In the genomic region with DNA sequence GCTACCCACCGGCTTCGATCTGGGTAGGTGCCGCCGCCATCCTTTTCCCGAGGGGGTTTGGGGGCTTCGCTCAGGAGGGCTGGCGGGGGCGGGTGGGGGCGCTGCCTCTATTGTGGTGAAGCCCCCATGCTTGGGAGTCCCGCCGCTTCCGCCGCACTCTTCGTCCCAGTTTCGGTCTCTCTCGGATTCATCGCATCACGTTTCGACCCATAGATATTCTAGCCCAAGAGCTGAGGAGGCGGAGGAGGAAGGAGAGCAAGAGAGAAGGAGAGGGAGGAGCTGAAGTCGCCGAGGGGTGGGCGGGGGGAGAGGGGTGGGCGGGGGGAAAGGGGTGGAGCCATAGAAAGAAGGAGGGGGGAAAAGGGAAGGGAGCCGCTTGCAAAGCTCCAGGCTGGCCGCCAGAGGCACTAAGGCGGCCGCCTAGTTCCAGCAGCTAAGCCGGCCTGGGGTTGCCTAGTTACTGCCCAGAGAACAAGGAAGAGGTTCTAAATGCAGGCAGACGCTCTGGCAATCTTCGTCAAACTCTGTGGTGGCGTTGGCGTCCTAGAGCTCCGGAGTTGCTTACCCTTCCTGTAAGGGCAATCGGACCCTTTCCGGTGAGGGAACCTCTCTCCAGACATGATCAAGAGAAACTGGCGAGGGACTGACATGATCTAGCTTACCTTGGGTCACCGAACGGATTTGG, we compare ENCODE assay signal across 8 mouse cellular contexts. TPM values are rescaled to one million over a fixed set of nuclear protein-coding genes. Genes with fewer than 3 reads are reported as not detected.
DNase-seq lines count a peak whose midpoint lies in the region; ATAC-seq and TF ChIP-seq lines count a peak whose summit lies in the region.

TSS of gene Brwd3 (minus strand) at position 283 of the 685 bp plus-strand sequence.

- H3ac ChIP-seq in myocyte (ENCODE audit: control insufficient read depth, insufficient read length) = peak within 1 kb of the TSS; percentile 18

- TF ChIP-seq CTCF in liver, adult 2 months (IDR thresholded peaks at IDR 0.05; ENCODE audit: low read depth, low read length) = peak; percentile 46

- no peaks in the 10 kb centered on the region for H3K36me3 ChIP-seq in heart, embryonic 11.5 days (ENCODE audit: control insufficient read depth, insufficient read depth, low read length)
- no peaks in the 10 kb centered on the region for H3K36me3 ChIP-seq in kidney, embryonic 16.5 days (ENCODE audit: insufficient read depth, low read length)
- no peaks in the 10 kb centered on the region for H3K36me3 ChIP-seq in liver, adult 2 months (ENCODE audit: control insufficient read depth, insufficient read depth, low read length)
- H3K36me3 ChIP-seq in myocyte (ENCODE audit: control insufficient read depth, insufficient read depth) = no peaks in the 10 kb centered on the region
- H3K36me3 ChIP-seq in splenic B cell, adult 2 months (ENCODE audit: control insufficient read depth, insufficient read depth, low read length, poor library complexity, severe bottlenecking) = no peaks in the 10 kb centered on the region

- TF ChIP-seq POLR2A in liver, adult 2 months (IDR thresholded peaks at IDR 0.05; ENCODE audit: extremely low read depth, insufficient read depth, low read length) = no peak
- TF ChIP-seq POLR2A in myocyte (IDR thresholded peaks at IDR 0.05; ENCODE audit: insufficient read length, low read depth) = peak; percentile 47

- peak within 1 kb of the TSS; percentile 74 for H3K9ac ChIP-seq in heart, embryonic 11.5 days (ENCODE audit: low read depth, low read length)
- peak within 1 kb of the TSS; percentile 69 for H3K9ac ChIP-seq in kidney, embryonic 16.5 days (replicated peaks; ENCODE audit: low read length)
- peak within 1 kb of the TSS; percentile 95 for H3K9ac ChIP-seq in liver, adult 2 months (ENCODE audit: low read depth, low read length)

- peak within 1 kb of the TSS; percentile 59 for H3K4me3 ChIP-seq in heart, embryonic 11.5 days (ENCODE audit: low read depth, low read length)
- peak within 1 kb of the TSS; percentile 60 for H3K4me3 ChIP-seq in kidney, embryonic 16.5 days (ENCODE audit: low read length)
- H3K4me3 ChIP-seq in liver, adult 2 months (ENCODE audit: insufficient read depth, low read depth, low read length) = peak within 1 kb of the TSS; percentile 97
- peak within 1 kb of the TSS; percentile 82 for H3K4me3 ChIP-seq in myocyte

- 19% methylated on average over 33 of the region's 39 CpGs for WGBS in heart, embryonic 11.5 days (ENCODE audit: insufficient replicate concordance)
- WGBS in kidney, embryonic 16.5 days = 19% methylated on average over 34 of the region's 39 CpGs
- under 1% methylated on average over 34 of the region's 39 CpGs for WGBS in liver, adult 2 months

- peak; percentile 93 for ATAC-seq in erythroblast, adult 5-6 weeks (replicated peaks; ENCODE audit: low FRiP score, poor library complexity, severe bottlenecking)
- ATAC-seq in heart, embryonic 11.5 days (replicated peaks; ENCODE audit: insufficient number of reproducible peaks, low FRiP score, low TSS enrichment) = peak; percentile 93
- peak; percentile 97 for ATAC-seq in kidney, embryonic 16.5 days (ENCODE audit: low FRiP score, low TSS enrichment)

- no peaks in the 10 kb centered on the region for H3K27me3 ChIP-seq in heart, embryonic 11.5 days (ENCODE audit: control insufficient read depth, insufficient read depth, low read length)
- no peaks in the 10 kb centered on the region for H3K27me3 ChIP-seq in kidney, embryonic 16.5 days (ENCODE audit: insufficient read depth, low read length)
- H3K27me3 ChIP-seq in liver, adult 2 months (ENCODE audit: control insufficient read depth, insufficient read depth, low read length) = no peaks in the 10 kb centered on the region
- H3K27me3 ChIP-seq in myocyte (ENCODE audit: control insufficient read depth, insufficient read depth, insufficient read length) = no peaks in the 10 kb centered on the region
- H3K27me3 ChIP-seq in splenic B cell, adult 2 months (ENCODE audit: control insufficient read depth, insufficient read depth, low read length, poor library complexity, severe bottlenecking) = no peaks in the 10 kb centered on the region

- H3K4me1 ChIP-seq in heart, embryonic 11.5 days (ENCODE audit: control insufficient read depth, insufficient read depth, low read length) = no peaks in the 10 kb centered on the region
- H3K4me1 ChIP-seq in kidney, embryonic 16.5 days (ENCODE audit: insufficient read depth, low read length) = no peaks in the 10 kb centered on the region
- peaks cover 2% of the 10 kb centered on the region for H3K4me1 ChIP-seq in liver, adult 2 months (ENCODE audit: control insufficient read depth, insufficient read depth, low read length)

- H3K4me2 ChIP-seq in heart, embryonic 11.5 days = peak within 1 kb of the TSS; percentile 58
- peak within 1 kb of the TSS; percentile 55 for H3K4me2 ChIP-seq in kidney, embryonic 16.5 days (replicated peaks; ENCODE audit: low read depth, low read length)
- peak within 1 kb of the TSS; percentile 77 for H3K4me2 ChIP-seq in myocyte (ENCODE audit: low read depth)

- peak; percentile 75 to 78 for DNase-seq in B cell, adult 2 months
- peak; percentile 98 for DNase-seq in brain, adult 2 months (ENCODE audit: low read depth, low spot score)
- DNase-seq in liver, adult 2 months (ENCODE audit: extremely low read depth, low read depth, low spot score) = peak; percentile 88
- peak; percentile 90 for DNase-seq in splenic B cell, adult 2 months (ENCODE audit: low read depth, low spot score)

- H3K27ac ChIP-seq in heart, embryonic 11.5 days (ENCODE audit: low read depth, low read length) = peak within 1 kb of the TSS; percentile 77
- H3K27ac ChIP-seq in kidney, embryonic 16.5 days (ENCODE audit: low read length) = peak within 1 kb of the TSS; percentile 71
- H3K27ac ChIP-seq in liver, adult 2 months (replicated peaks; ENCODE audit: insufficient read depth, low read depth, low read length) = peak within 1 kb of the TSS; percentile 99

- H3K79me2 ChIP-seq in liver, adult 2 months (ENCODE audit: control insufficient read depth, insufficient read depth, low read length) = no peaks in the 10 kb centered on the region
- H3K79me2 ChIP-seq in myocyte (ENCODE audit: control insufficient read depth, insufficient read depth) = peaks cover 8% of the 10 kb centered on the region

- no peaks in the 10 kb centered on the region for H3K9me3 ChIP-seq in heart, embryonic 11.5 days (replicated peaks; ENCODE audit: control insufficient read depth, low read length)
- H3K9me3 ChIP-seq in kidney, embryonic 16.5 days (ENCODE audit: low read length) = no peaks in the 10 kb centered on the region

TF ChIP-seq in myocyte, 11 proteins besides CTCF, POLR2A, EP300 and RAD21:
- TF ChIP-seq POLR2AphosphoS2 (IDR thresholded peaks at IDR 0.05; ENCODE audit: insufficient read length, low read depth) (peak; percentile 48), TCF3 (IDR thresholded peaks at IDR 0.05; ENCODE audit: insufficient read length, low read depth) (no peak), USF1 (IDR thresholded peaks at IDR 0.05; ENCODE audit: low read depth) (no peak), MAX (IDR thresholded peaks at IDR 0.05; ENCODE audit: low read depth) (no peak), MYOG (IDR thresholded peaks at IDR 0.05; ENCODE audit: control insufficient read depth in 1 of 3, insufficient read depth in 1 of 3, insufficient read length in 2 of 3, low read depth in 2 of 3) (no peak), SRF (IDR thresholded peaks at IDR 0.05; ENCODE audit: control insufficient read depth, insufficient read length, low read depth) (no peak)

RNA-seq across cellular contexts. Expression of gene Brwd3, which starts in this region (rescaled TPM):
- 4.6 and 7.5 TPM in 2 replicates for total RNA-seq in erythroblast, adult 5-6 weeks (2015; ENCODE audit: low replicate concordance)
- 4.0 and 8.9 TPM in 2 replicates for total RNA-seq in erythroblast, adult 5-6 weeks (2017; ENCODE audit: low replicate concordance)
- polyA plus RNA-seq in heart, embryonic 11.5 days (2014; fragmentation: Nextera tagmentation; extraction: Ambion mirVana) = 3.7 and 3.8 TPM in 2 replicates
- polyA plus RNA-seq in kidney, embryonic 16.5 days (2015; fragmentation: Nextera tagmentation; extraction: Ambion mirVana) = 1.7 and 2.1 TPM in 2 replicates
- total RNA-seq in liver, adult 2 months (2014; rRNA removed) = 4.9 and 5.3 TPM in 2 replicates
- polyA plus RNA-seq in liver, adult 2 months (2012; rRNA removed) = 0.54 and 0.58 TPM in 2 replicates
- polyA plus RNA-seq in myocyte (2012; fragmentation: generic; extraction: Trizol) = 0.62 TPM

Comparison
In these comparisons a context has a peak if more than half of its experiments do, and no peak if none do; other contexts are left out.
1. Peak in every context shown above with its lines: DNase-seq, ATAC-seq, H3K4me3 ChIP-seq and H3K27ac ChIP-seq.